Mouse (Mus musculus) neural tube, embryonic 11.5 days (tissue): ENCODE measurements around the gene Padi1. TPM values are rescaled to one million over a fixed set of nuclear protein-coding genes. Genes with fewer than 3 reads are reported as not detected.

Experiments used
- ATAC-seq: fragments of 200-750 bp; cut with Nextera tagmentation; 2 replicates; pipeline ENCODE4 v1.8.0; 2017; ENCODE audit warnings: moderate number of reproducible peaks, mild to moderate bottlenecking, moderate TSS enrichment, moderate library complexity; ENCODE audit not compliant: insufficient read depth, low FRiP score, low TSS enrichment
- DNase-seq: peaks from one replicate; pipeline ENCODE4 v3.0.0-alpha.2; 2015; ENCODE audit warnings: low spot score
- H3K27ac ChIP-seq: fragments of 300-500 bp; sonication (generic); 2 replicates; pipeline ENCODE4 v1.5.1; 2014; ENCODE audit warnings: low read depth, mild to moderate bottlenecking, low read length
- H3K27me3 ChIP-seq: fragments of 300-500 bp; sonication (generic); 2 replicates; pipeline ENCODE4 v1.6.1; 2014; ENCODE audit warnings: mild to moderate bottlenecking, low read length, mixed read lengths; ENCODE audit not compliant: control insufficient read depth, insufficient read depth
- H3K36me3 ChIP-seq: fragments of 300-500 bp; sonication (generic); 2 replicates; pipeline ENCODE4 v1.6.1; 2014; ENCODE audit warnings: mild to moderate bottlenecking, low read length, moderate library complexity, mixed read lengths; ENCODE audit not compliant: control insufficient read depth, insufficient read depth
- H3K4me1 ChIP-seq: fragments of 300-500 bp; sonication (generic); 2 replicates; pipeline ENCODE4 v1.6.1; 2014; ENCODE audit warnings: low read length, mixed read lengths; ENCODE audit not compliant: control insufficient read depth, insufficient read depth
- H3K4me2 ChIP-seq: fragments of 300-500 bp; sonication (generic); 2 replicates; pipeline ENCODE4 v1.6.1; 2014; ENCODE audit warnings: low read depth, mild to moderate bottlenecking, moderate library complexity
- H3K4me3 ChIP-seq: fragments of 300-500 bp; sonication (generic); 2 replicates; pipeline ENCODE4 v1.5.1; 2014; ENCODE audit warnings: low read depth, low read length
- H3K9ac ChIP-seq: fragments of 300-500 bp; sonication (generic); 2 replicates; pipeline ENCODE4 v1.6.1; 2014; ENCODE audit warnings: mild to moderate bottlenecking, low read length
- H3K9me3 ChIP-seq: fragments of 300-500 bp; sonication (generic); 2 replicates; pipeline ENCODE4 v1.6.1; 2016; ENCODE audit warnings: low read length; ENCODE audit not compliant: control insufficient read depth
- WGBS: fragments of 180-500 bp; shearing (Covaris S2); extraction: QIAGEN DNeasy Blood & Tissue Kit; methylation state at CpG from one replicate; pipeline ENCODE4 v1.1.7; 2014; 5-methylcytosine and 5-hydroxymethylcytosine counted together
- polyA plus RNA-seq: library from polyadenylated mRNA; unstranded; fragments of >200 nt; fragmentation: Nextera tagmentation; extraction: Ambion mirVana; gene quantifications from 2 replicates; pipeline ENCODE4 v1.2.1, GENCODE M21; 2014

The Padi1 gene
- polyA plus RNA-seq, 1 experiment from 2014 or later: not detected

DNA sequence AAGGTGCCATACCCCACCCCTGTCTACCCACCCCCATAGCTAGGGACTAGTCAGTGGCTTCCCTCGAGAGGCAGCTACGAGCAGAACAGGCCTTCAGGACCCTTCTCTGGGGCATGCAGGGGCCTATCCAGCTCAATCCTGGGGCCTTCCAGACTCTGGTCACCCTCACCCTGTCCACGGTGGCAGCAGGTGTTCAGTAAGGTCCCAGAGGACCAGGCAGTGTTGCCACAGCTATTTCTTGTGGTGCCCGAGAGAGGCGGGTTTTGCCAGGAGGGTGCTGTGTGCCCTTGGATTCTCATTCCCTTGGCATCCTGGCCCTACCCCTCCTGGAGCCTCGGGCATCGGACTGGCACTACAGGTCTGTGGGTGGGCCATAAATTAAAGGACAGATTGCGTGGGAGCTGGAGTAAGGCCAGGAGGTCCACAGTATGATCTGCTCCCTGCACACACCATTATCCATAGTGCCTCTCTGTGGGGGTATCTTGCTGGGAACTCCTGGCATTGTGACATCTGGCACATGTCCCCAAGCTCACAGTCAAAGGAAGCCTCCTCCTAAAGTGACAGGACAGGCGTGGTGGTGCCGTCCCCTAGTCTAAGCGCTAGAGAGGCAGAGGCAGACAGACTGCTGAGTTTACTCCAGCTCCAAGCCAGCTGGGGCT is 9.2 kb downstream of the Padi1 start:
- Histone ChIP-seq H3K9me3 (no peaks in the 10 kb centered on the region), H3K36me3 (no peaks in the 10 kb centered on the region), H3K27ac (no peak overlapping the region), H3K9ac (no peak overlapping the region), H3K4me2 (no peak overlapping the region), H3K27me3 (no peaks in the 10 kb centered on the region), H3K4me3 (no peak overlapping the region), H3K4me1 (peaks cover 13% of the 10 kb centered on the region)
- DNase-seq (no peak), ATAC-seq (no peak; the same call in 1 of the 2 replicates)
- 61% methylated on average over 11 of the region's 11 CpGs for WGBS

DNA sequence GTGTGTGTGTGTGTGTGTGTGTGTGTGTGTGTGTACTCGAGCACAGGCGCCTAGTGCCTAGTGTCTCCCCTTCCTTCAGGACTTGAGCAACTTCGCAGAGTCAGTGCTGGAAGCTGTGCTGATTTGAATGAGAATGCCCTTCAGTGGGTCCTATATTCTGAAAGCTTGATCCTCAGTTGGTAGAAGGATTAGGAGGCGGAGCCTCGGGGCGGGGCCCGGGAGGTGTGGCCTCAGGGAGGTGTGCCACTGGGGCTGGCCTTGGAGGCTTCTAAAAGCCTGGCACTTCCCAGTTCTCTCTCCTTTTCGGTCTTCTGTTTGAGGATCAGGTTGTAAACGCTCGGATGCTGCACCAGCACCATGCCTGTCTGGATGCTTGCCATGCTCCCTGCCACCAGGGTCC is 9.9 kb downstream of the Padi1 start:
- no peak overlapping the region for H3K27ac ChIP-seq
- H3K27me3 ChIP-seq: no peaks in the 10 kb centered on the region
- ATAC-seq (peak; percentile 68), DNase-seq (peak; percentile 79)
- H3K9ac ChIP-seq: no peak overlapping the region
- no peak overlapping the region for H3K4me2 ChIP-seq
- WGBS: 1% methylated on average over 9 of the region's 10 CpGs
- no peaks in the 10 kb centered on the region for H3K36me3 ChIP-seq
- peaks cover 13% of the 10 kb centered on the region for H3K4me1 ChIP-seq
- no peaks in the 10 kb centered on the region for H3K9me3 ChIP-seq
- no peak overlapping the region for H3K4me3 ChIP-seq

DNA sequence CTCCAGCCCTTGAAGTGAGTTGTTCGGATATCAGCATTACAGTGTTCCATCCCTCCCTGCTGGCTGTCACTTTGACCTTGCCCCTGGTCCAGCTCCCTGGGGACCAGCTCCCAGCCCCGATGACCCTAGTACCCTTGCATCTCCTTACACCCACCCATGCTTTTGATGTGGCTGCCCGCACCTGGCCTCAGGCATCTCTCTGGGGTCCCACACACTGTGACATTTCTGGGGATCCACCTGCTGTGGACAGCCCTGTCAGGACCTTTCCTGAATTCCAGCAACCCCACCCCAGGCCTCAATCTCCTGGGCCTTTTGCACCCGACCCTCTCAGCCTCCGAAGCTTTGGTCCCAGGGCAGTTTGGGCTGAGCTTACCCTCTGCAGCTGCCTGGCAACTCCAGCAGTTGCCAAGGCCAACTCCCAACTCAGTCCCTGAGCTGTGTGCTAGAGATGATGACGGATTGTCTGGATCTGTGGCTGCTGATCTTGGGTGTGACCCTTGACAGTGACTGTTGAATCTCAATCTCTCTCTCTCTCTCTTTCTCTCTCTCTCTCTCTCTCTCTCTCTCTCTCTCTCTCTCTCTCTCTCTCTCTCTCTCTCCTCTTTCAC is 11.1 kb downstream of the Padi1 start:
- no peak overlapping the region for H3K9ac ChIP-seq
- H3K27me3 ChIP-seq: no peaks in the 10 kb centered on the region
- no peak overlapping the region for H3K4me2 ChIP-seq
- 57% methylated on average over 6 of the region's 6 CpGs for WGBS
- no peak overlapping the region for H3K27ac ChIP-seq
- no peak overlapping the region for H3K4me3 ChIP-seq
- no peaks in the 10 kb centered on the region for H3K36me3 ChIP-seq
- peaks cover 13% of the 10 kb centered on the region for H3K4me1 ChIP-seq
- H3K9me3 ChIP-seq: no peaks in the 10 kb centered on the region
- DNase-seq (no peak), ATAC-seq (no peak)

DNA sequence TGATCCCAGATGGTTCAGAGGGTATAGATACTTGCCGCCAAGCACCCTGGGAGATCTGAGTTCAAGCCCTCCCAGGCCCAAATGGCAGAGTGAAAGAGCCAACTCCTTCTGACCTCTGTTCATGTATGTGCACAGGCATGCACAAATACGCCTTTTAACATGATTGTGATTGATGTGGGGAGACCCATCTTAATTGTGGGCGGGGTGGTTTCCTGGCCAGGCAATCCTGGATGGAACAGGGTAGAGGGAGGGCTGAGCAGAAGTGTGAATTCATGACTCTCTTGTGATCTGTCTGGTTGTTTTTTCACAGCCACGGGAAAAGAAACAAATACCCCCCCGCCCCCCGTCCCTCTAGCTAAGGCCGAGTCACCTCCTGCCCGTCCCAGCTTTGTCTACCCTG is 12.8 kb downstream of the Padi1 start:
- no peaks in the 10 kb centered on the region for H3K36me3 ChIP-seq
- no peak overlapping the region for H3K27ac ChIP-seq
- H3K27me3 ChIP-seq: no peaks in the 10 kb centered on the region
- H3K4me2 ChIP-seq: no peak overlapping the region
- no peak overlapping the region for H3K4me3 ChIP-seq
- no peak overlapping the region; the same call in 1 of the 2 replicates for H3K9ac ChIP-seq
- 38% methylated on average over 8 of the region's 8 CpGs for WGBS
- DNase-seq (no peak), ATAC-seq (no peak)
- peaks cover 13% of the 10 kb centered on the region for H3K4me1 ChIP-seq
- no peaks in the 10 kb centered on the region for H3K9me3 ChIP-seq

DNA sequence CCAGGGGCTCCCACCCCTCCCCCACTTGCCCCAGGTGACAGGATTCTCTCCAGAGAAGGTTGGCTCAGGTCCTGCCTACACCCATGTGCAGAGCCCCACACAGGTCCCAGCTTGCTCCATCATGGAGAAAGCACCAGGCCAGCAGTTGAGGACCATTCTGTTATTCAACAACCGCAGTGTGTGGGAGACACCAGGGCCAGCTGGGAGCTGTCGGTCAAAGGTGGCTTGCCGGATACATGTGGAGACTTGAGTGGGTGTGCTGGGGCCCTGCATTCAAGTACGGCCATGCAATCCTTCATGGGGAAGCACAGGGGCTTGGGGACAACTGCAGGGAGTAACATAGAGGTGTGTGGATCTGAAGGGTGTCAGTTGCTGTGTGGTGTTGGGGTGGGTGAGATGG is 13.8 kb downstream of the Padi1 start:
- Histone ChIP-seq H3K36me3 (no peaks in the 10 kb centered on the region), H3K4me2 (no peak overlapping the region), H3K27me3 (no peaks in the 10 kb centered on the region), H3K4me1 (peaks cover 11% of the 10 kb centered on the region), H3K27ac (no peak overlapping the region), H3K4me3 (no peak overlapping the region), H3K9ac (no peak overlapping the region), H3K9me3 (no peaks in the 10 kb centered on the region)
- WGBS: 95% methylated on average over 4 of the region's 4 CpGs
- DNase-seq (no peak), ATAC-seq (no peak)

DNA sequence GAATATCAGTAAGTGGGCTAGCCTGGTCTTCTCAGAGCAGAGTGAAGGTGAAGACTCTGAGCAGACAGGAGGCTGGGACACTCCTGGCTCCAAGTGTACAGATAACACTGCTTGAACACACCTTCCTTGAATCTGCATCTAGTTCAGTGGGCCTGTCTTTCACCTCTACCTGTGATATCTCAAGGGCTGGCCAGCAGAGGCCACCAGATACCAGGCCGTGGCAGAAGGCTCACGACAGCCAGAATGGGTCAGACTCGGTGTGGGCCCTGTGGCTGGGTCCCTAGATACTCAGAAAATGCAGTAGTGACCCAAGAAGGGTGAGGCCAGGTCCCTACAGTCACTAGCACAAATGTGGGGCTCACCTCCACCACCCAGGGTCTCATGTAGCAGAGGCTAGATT is 18.3 kb downstream of the Padi1 start:
- no peak for ATAC-seq

DNA sequence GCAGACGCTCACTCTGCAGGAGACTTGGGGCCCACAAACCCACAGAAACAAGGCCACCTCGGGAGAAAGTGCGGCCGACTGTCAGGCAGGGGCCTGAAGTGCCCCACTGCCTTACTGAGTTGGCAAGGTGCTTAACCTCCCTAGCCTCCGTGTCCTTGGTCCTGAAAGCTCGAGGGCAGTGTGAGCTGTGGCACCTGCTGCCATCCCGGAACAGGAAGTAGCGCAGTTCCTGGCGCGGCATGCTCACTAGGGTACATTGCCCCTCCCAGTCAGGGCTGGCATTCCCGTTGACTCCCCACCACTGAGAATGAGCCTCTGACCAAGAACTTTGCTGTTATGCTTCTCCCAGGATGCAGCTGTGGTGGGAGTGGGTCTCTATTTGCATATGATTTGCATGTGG is 19.6 kb downstream of the Padi1 start:
- Histone ChIP-seq H3K27me3 (no peaks in the 10 kb centered on the region), H3K4me3 (no peak overlapping the region), H3K4me2 (no peak overlapping the region), H3K36me3 (no peaks in the 10 kb centered on the region), H3K9me3 (no peaks in the 10 kb centered on the region; the same call in 1 of the 2 replicates), H3K4me1 (no peaks in the 10 kb centered on the region), H3K9ac (no peak overlapping the region), H3K27ac (no peak overlapping the region)
- WGBS: 61% methylated on average over 11 of the region's 11 CpGs
- DNase-seq: no peak
- no peak for ATAC-seq

More for the DNA sequence above, 18.3 kb downstream of the Padi1 start:
- Histone ChIP-seq H3K4me3 (no peak overlapping the region), H3K27ac (no peak overlapping the region), H3K4me1 (no peaks in the 10 kb centered on the region), H3K36me3 (no peaks in the 10 kb centered on the region), H3K27me3 (no peaks in the 10 kb centered on the region), H3K9me3 (no peaks in the 10 kb centered on the region; the same call in 1 of the 2 replicates), H3K9ac (no peak overlapping the region), H3K4me2 (no peak overlapping the region)
- DNase-seq: no peak
- WGBS: 68% methylated on average over 3 of the region's 3 CpGs

DNA sequence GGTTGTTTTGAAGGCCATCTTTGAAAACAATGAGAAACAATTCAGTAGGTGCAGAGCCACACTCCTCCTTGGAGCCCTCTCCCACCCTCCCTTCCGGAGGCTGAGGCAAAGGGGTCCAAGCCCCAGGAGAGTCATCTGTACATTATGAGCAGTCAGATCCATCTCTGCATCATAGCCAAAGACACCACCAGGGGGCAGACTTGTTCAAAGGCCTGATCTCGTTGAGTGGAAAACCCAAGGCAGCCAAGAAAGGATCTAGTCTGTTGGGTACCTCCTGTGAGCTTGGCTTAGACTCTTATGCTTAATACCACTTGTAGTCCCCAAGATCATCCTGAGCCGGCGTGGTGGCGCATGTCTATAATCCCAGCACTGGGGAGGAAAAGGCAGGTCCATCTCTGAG is 23.6 kb downstream of the Padi1 start:
- DNase-seq (peak; percentile 57), ATAC-seq (no peak)
- Histone ChIP-seq H3K4me3 (no peak overlapping the region), H3K36me3 (no peaks in the 10 kb centered on the region), H3K27ac (no peak overlapping the region), H3K9ac (no peak overlapping the region), H3K4me1 (no peaks in the 10 kb centered on the region), H3K4me2 (no peak overlapping the region), H3K27me3 (no peaks in the 10 kb centered on the region), H3K9me3 (no peaks in the 10 kb centered on the region; the same call in 1 of the 2 replicates)
- 79% methylated on average over 5 of the region's 5 CpGs for WGBS

DNA sequence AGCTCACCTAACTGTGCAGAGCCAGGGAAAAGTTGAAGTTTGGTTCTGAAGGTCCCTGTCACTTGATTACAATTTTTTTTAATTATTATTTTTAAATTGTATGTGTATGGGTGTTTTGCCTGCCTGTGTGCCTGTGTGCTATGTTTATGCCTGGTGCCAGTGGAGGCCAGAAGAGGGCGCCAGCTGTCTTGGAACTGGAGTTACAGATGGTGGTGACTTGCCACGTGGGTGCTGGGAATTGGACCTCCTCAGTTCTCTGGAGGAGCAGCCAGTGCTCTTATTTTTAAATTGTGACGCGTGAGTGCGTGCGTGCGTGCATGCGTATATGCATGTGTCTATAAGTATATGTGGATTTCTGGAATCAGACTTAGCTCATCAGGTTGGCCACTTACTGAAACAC is 28.2 kb downstream of the Padi1 start:
- no peak overlapping the region for H3K9ac ChIP-seq
- 86% methylated on average over 8 of the region's 8 CpGs for WGBS
- H3K9me3 ChIP-seq: no peaks in the 10 kb centered on the region
- H3K27me3 ChIP-seq: no peaks in the 10 kb centered on the region
- H3K4me1 ChIP-seq: no peaks in the 10 kb centered on the region
- no peak overlapping the region for H3K4me3 ChIP-seq
- no peaks in the 10 kb centered on the region for H3K36me3 ChIP-seq
- no peak overlapping the region for H3K27ac ChIP-seq
- ATAC-seq: no peak
- no peak overlapping the region for H3K4me2 ChIP-seq
- no peak for DNase-seq
